Mouse (Mus musculus): ENCODE measurements around the gene 9530002B09Rik.

Gene 9530002B09Rik
- long read RNA-seq, experiment 1: 0 reads
- long read RNA-seq, experiment 2: 0 reads

- intact Hi-C loops (cut with DNase I): no loop called here
Measured at GRCm38 (mm10) chr4:122688975-122689374, at the start of gene 9530002B09Rik. Gene 9530002B09Rik (plus strand): TSS chr4:122689275.

Data from adrenal gland (tissue).